Mouse (Mus musculus): Measurements from ENCODE around the gene B3gat1. TPM values are rescaled to one million over a fixed set of nuclear protein-coding genes. Genes with fewer than 3 reads are reported as not detected.
A peak's percentile ranks its signal among the peaks of the same experiment; 100 is the strongest.

The B3gat1 gene
- polyA plus RNA-seq, 1 experiment from 2014 or later = 43.8 TPM

GRCm38 (mm10) chr9:26778421-26778820 lies 44.9 kb downstream of the B3gat1 start:
- Histone ChIP-seq H3K4me3 (replicated peaks) (no peak overlapping the region), H3K4me1 (no peaks in the 10 kb centered on the region), H3K36me3 (no peaks in the 10 kb centered on the region), H3K4me2 (no peak overlapping the region), H3K27me3 (replicated peaks) (no peaks in the 10 kb centered on the region), H3K9me3 (replicated peaks) (no peaks in the 10 kb centered on the region), H3K27ac (replicated peaks) (no peak overlapping the region), H3K9ac (replicated peaks) (no peak overlapping the region)
- 85% methylated on average over 7 of the region's 7 CpGs for WGBS
- ATAC-seq (ENCODE audit: low FRiP score) = no peak

GRCm38 (mm10) chr9:26783414-26783975 lies 50.0 kb downstream of the B3gat1 start:
- Histone ChIP-seq H3K36me3 (no peaks in the 10 kb centered on the region), H3K9me3 (replicated peaks) (no peaks in the 10 kb centered on the region), H3K9ac (replicated peaks) (no peak overlapping the region), H3K27me3 (replicated peaks) (no peaks in the 10 kb centered on the region), H3K4me3 (replicated peaks) (no peak overlapping the region), H3K4me1 (no peaks in the 10 kb centered on the region), H3K4me2 (no peak overlapping the region), H3K27ac (replicated peaks) (no peak overlapping the region)
- WGBS = 59% methylated on average over 7 of the region's 7 CpGs
- peak; percentile 57; the same call in 1 of the 2 replicates for ATAC-seq (ENCODE audit: low FRiP score)

- no peaks in the 10 kb centered on the region for H3K36me3 ChIP-seq
- H3K4me3 ChIP-seq (replicated peaks) = no peak overlapping the region
- no peak overlapping the region for H3K4me2 ChIP-seq
- ATAC-seq (ENCODE audit: low FRiP score) = 0 out of 2 replicates have a peak, but pooled peaks have one; percentile 31
- WGBS = 78% methylated on average over 3 of the region's 3 CpGs
- no peaks in the 10 kb centered on the region for H3K9me3 ChIP-seq (replicated peaks)
- no peak overlapping the region for H3K9ac ChIP-seq (replicated peaks)
- no peaks in the 10 kb centered on the region for H3K4me1 ChIP-seq
- no peak overlapping the region for H3K27ac ChIP-seq (replicated peaks)
- H3K27me3 ChIP-seq (replicated peaks) = no peaks in the 10 kb centered on the region
Measured at GRCm38 (mm10) chr9:26792829-26793228, 59.3 kb downstream of the B3gat1 start.

GRCm38 (mm10) chr9:26798205-26798604 lies 64.7 kb downstream of the B3gat1 start:
- H3K9me3 ChIP-seq (replicated peaks) = no peaks in the 10 kb centered on the region
- WGBS = 90% methylated on average over 3 of the region's 3 CpGs
- H3K36me3 ChIP-seq = no peaks in the 10 kb centered on the region
- no peak overlapping the region for H3K4me2 ChIP-seq
- no peaks in the 10 kb centered on the region for H3K4me1 ChIP-seq
- H3K9ac ChIP-seq (replicated peaks) = no peak overlapping the region
- no peak overlapping the region for H3K27ac ChIP-seq (replicated peaks)
- H3K4me3 ChIP-seq (replicated peaks) = no peak overlapping the region
- no peaks in the 10 kb centered on the region for H3K27me3 ChIP-seq (replicated peaks)
- ATAC-seq (ENCODE audit: low FRiP score) = no peak

GRCm38 (mm10) chr9:26798731-26799130 lies 65.2 kb downstream of the B3gat1 start:
- Histone ChIP-seq H3K4me1 (no peaks in the 10 kb centered on the region), H3K27me3 (replicated peaks) (no peaks in the 10 kb centered on the region), H3K36me3 (no peaks in the 10 kb centered on the region), H3K9me3 (replicated peaks) (no peaks in the 10 kb centered on the region), H3K4me3 (replicated peaks) (no peak overlapping the region), H3K27ac (replicated peaks) (no peak overlapping the region), H3K4me2 (no peak overlapping the region), H3K9ac (replicated peaks) (no peak overlapping the region)
- ATAC-seq (ENCODE audit: low FRiP score) = no peak
- 88% methylated on average over 1 of the region's 1 CpGs for WGBS

- H3K4me1 ChIP-seq = no peaks in the 10 kb centered on the region
- H3K9me3 ChIP-seq (replicated peaks) = no peaks in the 10 kb centered on the region
- H3K9ac ChIP-seq (replicated peaks) = no peak overlapping the region
- ATAC-seq (ENCODE audit: low FRiP score) = no peak
- no peaks in the 10 kb centered on the region for H3K27me3 ChIP-seq (replicated peaks)
- no peaks in the 10 kb centered on the region for H3K36me3 ChIP-seq
- no peak overlapping the region for H3K4me3 ChIP-seq (replicated peaks)
- no peak overlapping the region for H3K27ac ChIP-seq (replicated peaks)
- no peak overlapping the region for H3K4me2 ChIP-seq
- WGBS = 98% methylated on average over 2 of the region's 2 CpGs
Measured at GRCm38 (mm10) chr9:26800357-26800756, 66.8 kb downstream of the B3gat1 start.

GRCm38 (mm10) chr9:26804321-26804720 lies 70.8 kb downstream of the B3gat1 start:
- peaks cover 7% of the 10 kb centered on the region; the same call in 1 of the 2 replicates for H3K4me1 ChIP-seq
- H3K36me3 ChIP-seq = no peaks in the 10 kb centered on the region
- H3K27ac ChIP-seq (replicated peaks) = no peak overlapping the region
- ATAC-seq (ENCODE audit: low FRiP score) = no peak
- no peak overlapping the region for H3K4me3 ChIP-seq (replicated peaks)
- H3K27me3 ChIP-seq (replicated peaks) = no peaks in the 10 kb centered on the region
- H3K9ac ChIP-seq (replicated peaks) = no peak overlapping the region
- H3K4me2 ChIP-seq = no peak overlapping the region
- H3K9me3 ChIP-seq (replicated peaks) = no peaks in the 10 kb centered on the region

- Histone ChIP-seq H3K36me3 (no peaks in the 10 kb centered on the region), H3K9me3 (replicated peaks) (no peaks in the 10 kb centered on the region), H3K4me3 (replicated peaks) (peak within 1 kb of the TSS; percentile 58), H3K4me2 (peak within 1 kb of the TSS; percentile 93), H3K27me3 (replicated peaks) (no peaks in the 10 kb centered on the region), H3K9ac (replicated peaks) (peak within 1 kb of the TSS; percentile 47), H3K27ac (replicated peaks) (peak within 1 kb of the TSS; percentile 67), H3K4me1 (peaks cover 7% of the 10 kb centered on the region; the same call in 1 of the 2 replicates)
- peak; percentile 100 for ATAC-seq (ENCODE audit: low FRiP score)
- WGBS = 2% methylated on average over 33 of the region's 33 CpGs
Measured at GRCm38 (mm10) chr9:26805935-26806666, 72.6 kb downstream of the B3gat1 start, which contains the start of gene Glb1l2. Glb1l2 (minus strand) TSS chr9:26806468.

- Histone ChIP-seq H3K36me3 (no peaks in the 10 kb centered on the region), H3K4me2 (no peak overlapping the region), H3K4me3 (replicated peaks) (no peak overlapping the region), H3K9ac (replicated peaks) (no peak overlapping the region), H3K27me3 (replicated peaks) (no peaks in the 10 kb centered on the region), H3K9me3 (replicated peaks) (no peaks in the 10 kb centered on the region), H3K4me1 (peaks cover 7% of the 10 kb centered on the region; the same call in 1 of the 2 replicates), H3K27ac (replicated peaks) (no peak overlapping the region)
- no peak for ATAC-seq (ENCODE audit: low FRiP score)
- 87% methylated on average over 2 of the region's 2 CpGs for WGBS
Measured at GRCm38 (mm10) chr9:26808735-26809134, 75.2 kb downstream of the B3gat1 start.

Other genes with a start within 250 kb of the B3gat1 start
- 1.6 and 2.6 TPM in 2 replicates for gene Glb1l2, start 72.7 kb downstream of the B3gat1 start, polyA plus RNA-seq (2015; fragmentation: Nextera tagmentation; extraction: Ambion mirVana)
- gene Glb1l3, start 127.2 kb downstream of the B3gat1 start, polyA plus RNA-seq (2015; fragmentation: Nextera tagmentation; extraction: Ambion mirVana) = not detected in 2 replicates
- not detected in 2 replicates for gene Gm1110, start 189.4 kb downstream of the B3gat1 start, polyA plus RNA-seq (2015; fragmentation: Nextera tagmentation; extraction: Ambion mirVana)

All from neural tube, embryonic 15.5 days (tissue).